Mouse (Mus musculus) T-helper 1 cell (primary cell): ENCODE results near the gene Exoc7.

ENCODE experiments used
- in situ Hi-C: fragments of 300-600 bp; cut with MboI, MseI; formaldehyde crosslinking; loops from one replicate; pipeline ENCODE4 v1.15.1; 2025; ENCODE audit warnings: high pct_unique_total_duplicates

Gene Exoc7

DNA sequence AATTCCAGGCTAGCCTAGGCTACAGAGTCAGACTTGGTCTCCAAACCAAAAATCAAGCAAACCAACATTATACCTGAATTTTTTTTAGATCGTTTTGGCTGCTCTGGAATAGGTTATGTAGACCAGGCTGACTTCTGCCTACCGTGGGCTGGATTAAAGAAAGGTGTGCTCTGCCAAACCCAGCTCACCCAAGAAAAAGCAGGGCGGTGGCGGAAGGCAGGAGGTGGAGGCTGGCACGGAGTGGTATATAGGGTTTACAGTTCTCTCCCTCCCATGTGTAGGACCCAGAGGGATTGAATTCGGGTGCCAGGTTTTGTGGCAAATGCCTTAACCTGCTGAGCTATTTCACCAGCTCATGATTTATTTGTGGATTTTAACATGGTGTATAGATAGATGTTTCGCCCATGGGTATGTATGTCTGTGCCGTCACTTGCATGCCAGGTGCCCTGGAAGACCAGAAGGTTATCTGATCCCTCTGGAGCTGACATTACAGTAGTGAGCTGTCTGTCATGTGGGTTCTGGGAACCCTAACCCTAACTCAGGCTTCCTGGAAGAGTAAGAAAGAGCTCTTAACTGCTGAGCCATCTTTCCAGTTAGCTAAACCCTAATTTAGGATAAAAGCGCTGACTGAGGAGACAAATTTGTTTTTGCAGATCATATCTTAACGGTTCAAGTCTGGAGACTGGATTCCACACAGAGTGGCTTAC, at the start of gene Exoc7:
Gene Exoc7 (minus strand): TSS at position 215 of the 707 bp plus-strand sequence.
- in situ Hi-C loops: no loop called here

DNA sequence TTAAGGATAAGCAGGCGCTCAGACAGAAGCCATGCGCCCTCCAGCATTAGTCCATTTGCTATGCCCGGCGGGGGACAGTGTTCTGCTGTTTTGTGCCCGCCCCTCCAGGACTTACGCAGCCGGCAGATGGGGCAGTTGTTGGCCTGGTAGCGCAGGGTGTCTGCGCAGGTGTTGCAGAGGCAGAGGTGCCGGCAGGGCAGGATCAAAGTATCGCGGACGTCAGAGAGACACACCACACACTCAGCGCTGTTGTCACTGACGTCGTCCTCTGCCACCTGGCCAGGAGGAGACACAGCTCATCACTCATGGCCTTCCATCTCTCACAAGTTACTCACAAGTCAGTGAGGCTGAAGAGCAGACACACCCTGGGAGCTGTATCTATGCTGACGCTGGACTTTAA, 47.5 kb upstream of the Exoc7 start:
- in situ Hi-C loops: no loop called here

DNA sequence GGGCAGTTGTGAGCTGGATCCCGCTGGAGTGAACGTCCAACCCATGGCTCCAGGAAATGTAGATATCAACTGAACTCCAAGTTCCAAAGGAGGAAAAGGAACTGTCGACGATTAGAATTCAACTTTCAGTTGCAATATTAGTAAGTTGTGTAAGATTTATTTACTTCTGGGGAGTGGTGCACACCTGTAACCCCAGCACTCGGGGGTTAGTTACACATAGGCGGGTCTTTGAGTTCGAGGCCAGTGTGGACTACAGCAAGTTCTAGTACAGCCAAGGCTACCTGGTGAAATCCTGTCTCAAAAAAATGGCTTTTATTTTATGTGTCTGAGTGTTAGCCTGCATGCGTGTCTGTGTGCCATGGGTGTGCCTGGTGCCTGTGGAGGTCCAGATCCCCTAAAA, 46.5 kb upstream of the Exoc7 start:
- in situ Hi-C loops: no loop called here

DNA sequence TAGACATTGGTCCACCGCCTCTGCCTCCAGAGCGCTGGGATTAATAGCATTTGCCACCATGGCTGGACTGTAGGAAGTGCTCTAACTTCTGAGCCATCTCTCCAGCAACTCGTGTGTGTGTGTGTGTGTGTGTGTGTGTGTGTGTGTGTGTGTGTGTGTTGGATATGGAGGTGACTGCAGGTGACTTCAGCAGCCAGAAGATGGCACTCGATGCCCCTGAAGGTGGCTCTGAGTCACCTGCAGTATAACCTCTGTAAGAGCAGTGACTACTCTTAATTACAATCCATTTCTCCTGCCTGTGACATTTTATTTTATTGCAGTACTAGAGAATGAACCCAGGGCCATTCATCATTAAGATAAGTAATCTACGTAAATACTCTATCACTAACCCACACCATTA, 44.3 kb upstream of the Exoc7 start:
- in situ Hi-C loops: no loop called here

DNA sequence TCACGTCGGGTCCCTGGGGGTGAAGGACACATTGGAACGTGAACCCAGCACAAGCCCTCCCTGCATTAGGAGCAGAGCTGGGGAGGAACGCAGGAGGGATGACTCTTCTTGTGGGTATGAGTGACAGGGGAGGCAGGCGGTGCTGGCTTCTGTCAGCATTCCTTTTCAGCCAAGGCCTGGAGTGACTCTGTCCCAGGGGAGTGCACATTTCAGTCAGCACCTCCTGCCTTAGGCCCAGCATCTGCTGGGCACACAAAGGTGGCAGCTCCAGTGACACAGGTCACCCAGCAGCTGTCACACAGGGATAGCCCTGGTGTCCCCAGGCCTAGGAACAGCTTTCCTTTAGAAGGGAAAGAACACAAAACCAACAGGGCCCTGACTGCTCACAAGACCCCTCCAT, 40.9 kb upstream of the Exoc7 start:
- in situ Hi-C loops: no loop called here

DNA sequence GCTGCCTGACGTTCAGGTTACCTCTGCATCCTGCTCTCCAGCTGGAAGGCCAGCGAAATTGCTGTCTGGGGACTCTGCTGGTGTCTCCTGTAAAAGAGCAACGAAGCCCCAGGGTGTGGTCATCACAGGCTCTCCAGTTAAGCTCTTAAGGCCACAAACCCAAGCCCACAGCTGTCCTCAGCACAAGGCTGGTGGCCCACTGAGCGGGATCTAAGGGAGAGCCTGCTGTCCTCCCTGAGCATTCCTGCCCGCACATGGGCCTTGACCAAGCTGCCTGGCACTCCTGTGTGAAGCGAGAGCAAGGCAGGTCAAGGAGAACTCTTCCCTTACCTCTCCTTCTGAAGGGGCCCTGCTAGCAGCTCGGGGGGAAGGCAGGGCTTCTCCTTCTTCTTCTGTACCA, 40.0 kb upstream of the Exoc7 start:
- in situ Hi-C loops: no loop called here

DNA sequence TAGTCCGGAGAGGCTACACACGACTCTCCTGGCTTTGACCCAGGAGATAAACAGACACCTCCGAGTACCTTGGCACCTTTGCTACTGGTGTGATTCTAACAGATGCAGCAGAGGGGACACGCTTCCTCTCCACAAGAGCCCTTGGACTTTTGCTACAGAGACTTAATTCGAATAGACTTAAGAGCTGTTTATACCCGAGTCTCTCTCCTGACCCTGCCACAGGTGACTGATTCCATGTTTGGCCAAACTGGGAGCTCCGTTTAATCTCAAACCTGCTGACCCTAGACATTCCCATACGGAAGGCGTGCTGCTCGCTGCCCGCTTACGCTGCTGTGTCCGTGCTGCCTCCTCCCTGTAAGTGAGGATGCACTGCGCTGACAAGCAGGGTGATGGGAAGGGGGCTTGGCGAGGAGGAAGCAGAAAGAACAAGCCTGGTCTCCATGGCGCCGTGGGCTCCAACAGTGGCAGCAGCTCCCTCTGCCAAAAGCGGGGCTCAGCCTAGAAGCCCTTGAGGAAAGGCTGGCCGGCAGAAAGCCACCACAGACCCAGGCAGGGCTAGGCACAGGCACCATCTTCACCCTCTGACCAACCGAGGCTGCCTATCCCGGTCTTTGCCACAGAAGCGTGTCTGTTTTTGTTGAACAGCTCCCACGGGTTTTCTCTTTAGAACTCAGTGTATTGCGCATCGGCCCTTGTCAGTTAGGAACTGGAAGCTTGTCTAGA, 35.2 kb upstream of the Exoc7 start:
- in situ Hi-C loops: no loop called here

DNA sequence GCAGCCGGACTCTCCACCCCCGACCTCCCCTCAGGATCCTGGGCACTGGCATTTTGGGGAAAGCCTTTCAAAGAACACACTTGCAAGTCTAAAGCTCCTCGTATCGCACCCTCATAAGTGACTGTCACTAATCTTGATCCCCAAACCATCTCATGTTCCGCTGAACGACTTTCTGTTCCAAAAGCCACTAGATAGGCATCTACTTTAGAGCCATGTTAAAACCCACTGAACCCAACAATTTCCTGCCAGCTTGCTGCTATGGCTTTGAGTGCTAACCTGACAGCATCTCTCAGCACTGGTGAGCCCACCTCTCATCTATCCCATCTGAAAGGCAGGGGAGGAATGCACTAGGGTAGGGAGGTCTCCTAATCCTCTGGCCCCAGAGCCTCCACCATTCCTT, 30.5 kb upstream of the Exoc7 start:
- in situ Hi-C loops: no loop called here

DNA sequence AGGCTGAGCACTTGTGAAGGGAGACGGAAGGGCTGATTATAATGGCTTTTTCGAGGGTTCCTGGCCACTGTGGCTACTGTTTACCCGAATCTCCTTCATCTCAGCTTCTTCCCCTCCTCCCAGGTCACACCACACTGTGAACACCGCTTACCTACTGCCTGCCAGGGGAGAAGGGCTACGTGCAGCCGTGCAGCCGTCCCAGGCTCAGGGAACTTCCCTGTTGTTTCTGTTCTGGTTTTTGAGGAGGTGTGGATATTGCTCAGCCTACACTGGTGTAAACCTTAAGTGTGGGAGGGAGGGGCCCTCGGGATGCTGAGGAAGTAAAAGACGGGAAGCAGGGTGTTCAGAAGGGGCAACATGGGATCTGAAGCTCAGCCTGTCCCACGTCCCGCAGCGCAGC, 30.0 kb upstream of the Exoc7 start:
- in situ Hi-C loops: no loop called here

DNA sequence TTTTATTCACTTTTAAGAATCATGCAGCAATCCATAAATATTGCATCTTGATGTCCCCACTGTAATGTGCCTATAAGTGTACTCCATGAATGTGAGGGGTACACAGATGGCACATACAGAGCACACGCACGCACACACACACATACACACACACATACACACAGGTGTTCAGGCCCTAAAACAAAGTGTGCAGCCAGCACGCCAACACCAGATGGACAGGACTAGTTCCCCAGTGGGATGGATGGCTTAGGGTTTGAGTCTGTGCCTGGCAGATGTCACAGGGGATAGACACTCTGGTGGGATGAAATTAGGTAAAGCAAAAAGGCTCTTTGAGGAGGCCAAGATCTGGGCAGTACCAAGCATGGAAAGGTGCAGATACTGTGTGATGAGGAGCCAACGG, 29.4 kb upstream of the Exoc7 start:
- in situ Hi-C loops: no loop called here

DNA sequence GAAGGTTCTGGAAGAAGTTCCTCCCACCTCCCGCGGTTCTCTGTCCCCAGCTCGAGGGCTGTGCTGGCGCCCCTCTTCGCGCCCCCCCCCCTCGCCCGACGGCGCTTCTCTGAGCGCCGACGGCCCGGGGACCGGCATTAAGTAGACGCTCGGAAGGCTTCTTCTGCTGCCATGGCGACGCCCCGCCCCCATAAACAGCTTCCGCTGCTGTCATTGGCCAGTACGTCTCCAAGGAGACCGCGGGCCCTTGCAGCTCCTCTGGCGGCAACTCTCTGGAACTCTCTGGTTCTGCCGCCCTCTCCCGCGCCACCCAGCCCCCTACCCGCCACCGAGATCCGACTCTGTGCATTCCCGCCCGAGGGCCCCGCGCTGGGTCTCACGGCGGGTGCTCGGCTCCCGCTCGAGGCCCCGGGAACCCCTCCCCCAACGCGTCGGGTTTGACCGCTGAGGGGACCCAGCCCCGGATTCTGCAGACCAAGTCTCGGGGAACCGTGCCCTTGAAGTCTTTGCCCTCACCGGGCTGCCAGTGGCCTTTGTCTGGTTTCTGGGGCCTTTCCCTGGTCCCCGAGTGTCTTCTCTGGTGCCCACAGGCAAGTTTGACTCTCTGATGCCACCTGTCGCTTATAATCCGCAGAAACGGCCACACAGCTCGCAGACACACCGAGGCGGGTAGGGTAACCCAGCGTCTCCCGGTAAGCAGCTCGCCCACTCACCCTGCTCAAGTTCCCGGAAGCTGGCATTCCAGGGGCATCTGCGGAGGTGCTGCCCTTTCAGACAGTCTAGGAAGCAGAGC, 28.4 kb upstream of the Exoc7 start, which contains the start of gene Foxj1:
Gene Foxj1 (minus strand): TSS at position 156 of the 793 bp plus-strand sequence.
- in situ Hi-C loops: no loop called here

DNA sequence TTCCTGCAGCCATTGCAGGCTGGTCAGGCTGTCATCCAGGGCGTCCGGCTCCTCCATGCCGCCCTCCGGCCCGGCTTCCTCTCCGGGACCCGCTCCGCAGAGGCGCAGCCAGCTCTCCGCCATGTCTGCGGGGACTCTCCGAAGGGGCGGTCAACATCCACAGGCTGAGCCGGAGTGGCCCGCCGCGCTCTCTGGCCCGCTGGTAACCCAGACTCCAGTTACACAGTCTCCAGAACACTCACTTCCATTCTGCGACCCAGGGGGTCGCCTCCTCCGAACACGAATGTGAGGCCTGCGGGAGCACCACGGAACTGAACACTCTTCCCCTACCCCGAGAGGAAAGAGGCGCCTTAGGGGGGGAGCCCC, 27.4 kb upstream of the Exoc7 start:
- in situ Hi-C loops: no loop called here

DNA sequence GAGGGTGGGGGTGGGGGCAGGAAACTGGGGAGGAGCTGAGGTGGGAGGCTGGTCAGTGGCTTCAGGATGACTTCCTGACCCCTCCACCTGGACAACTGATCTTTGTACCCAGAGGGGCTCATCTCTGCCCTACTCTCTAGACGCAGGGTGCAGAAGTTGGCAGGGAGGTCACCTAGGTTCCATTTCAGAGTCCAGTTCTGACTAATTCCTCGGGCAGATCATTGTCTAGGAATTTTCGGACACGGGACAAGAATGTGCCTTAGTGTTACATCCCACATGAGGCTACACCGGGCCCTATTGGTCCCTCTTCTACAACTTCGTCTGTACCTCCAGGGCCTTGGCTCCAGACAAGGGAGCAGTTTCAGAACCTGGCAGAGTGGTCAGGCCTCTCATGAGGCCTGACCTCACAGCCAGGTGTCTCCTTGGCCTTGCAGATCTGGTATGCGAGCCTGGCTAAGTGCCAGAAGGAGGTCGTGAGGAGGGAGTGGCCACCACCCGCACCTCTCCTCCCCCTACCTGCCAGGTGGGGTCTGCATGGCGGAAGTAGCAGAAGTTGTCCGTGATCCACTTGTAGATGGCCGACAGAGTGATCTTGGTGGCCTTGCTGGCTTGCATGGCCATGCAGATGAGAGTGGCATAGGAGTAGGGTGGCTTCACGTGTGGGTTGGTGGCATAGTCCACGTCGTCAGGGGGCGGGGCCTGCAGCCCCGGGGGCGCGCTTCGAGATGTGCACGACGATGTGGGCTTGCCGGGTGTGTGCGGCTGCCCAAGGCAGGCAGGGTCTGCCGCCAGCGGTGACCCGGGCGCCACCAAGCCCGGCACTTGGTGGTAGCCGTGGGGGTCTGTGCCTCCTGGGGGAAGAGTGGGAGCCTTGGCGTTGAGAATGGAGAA, 26.7 kb upstream of the Exoc7 start:
- in situ Hi-C loops: no loop called here

DNA sequence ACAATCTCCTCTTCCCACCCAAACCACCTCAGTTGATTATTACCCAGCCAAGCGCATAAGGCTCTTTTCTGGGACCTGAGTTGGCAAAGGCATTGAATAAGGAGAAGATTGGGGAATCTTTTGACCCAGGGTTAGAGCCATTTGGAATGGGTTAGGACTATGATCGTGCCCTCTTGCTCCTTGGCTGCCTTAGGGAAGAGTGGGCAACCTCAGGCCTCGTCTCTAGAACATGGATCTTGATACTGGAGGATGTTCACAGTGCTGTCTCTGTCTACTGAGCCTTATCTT, 25.9 kb upstream of the Exoc7 start:
- in situ Hi-C loops: no loop called here

DNA sequence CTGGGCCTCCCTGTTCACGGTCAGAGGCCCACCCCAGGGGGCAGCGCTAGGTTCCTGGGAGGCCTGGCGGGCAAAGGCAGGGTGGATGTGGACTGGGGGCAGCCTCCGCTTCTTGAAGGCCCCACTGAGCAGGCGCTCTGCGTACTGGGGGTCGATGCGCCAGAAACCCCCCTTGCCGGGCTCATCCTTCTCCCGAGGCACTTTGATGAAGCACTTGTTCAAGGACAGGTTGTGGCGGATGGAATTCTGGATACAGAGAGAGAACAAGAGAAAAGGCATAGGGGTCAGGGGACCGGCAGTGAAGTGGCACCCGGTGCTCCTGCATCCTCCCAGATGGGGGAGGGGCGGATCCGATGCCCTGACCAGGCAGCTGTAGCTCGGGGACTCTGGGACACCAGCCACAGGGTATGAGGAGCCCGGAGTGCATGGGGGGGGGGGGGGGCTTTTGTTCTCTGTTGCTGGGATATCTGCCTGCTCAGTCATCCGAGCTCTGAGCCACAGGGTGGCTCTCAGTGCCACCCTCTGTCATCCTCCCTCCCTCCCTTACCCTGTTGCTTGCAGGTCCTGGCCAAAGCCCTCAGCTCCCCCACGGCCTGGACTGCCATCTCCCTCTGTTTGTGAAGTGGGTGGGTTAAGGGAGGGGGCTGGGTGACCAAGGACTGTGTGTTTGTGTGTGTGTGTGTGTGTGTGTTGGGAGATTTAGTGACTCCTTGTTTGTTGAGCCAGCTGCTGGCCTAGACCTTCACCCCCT, 25.4 kb upstream of the Exoc7 start:
- in situ Hi-C loops: no loop called here

DNA sequence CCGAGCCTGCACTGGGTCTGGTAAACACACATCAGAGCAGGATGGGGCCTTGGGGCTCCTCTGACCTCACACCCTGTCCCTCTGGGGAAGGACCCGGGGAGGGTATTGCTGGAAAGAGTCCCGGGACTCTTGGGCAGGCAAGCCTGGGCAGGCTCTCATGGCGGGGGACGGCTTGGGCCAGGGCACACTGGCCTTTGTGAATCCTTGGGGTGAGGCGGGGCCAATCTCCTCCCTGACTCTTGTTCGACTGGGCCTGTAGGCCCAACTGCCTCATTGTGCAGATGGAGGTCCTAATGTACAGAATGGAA, 23.1 kb upstream of the Exoc7 start:
- in situ Hi-C loops: no loop called here

DNA sequence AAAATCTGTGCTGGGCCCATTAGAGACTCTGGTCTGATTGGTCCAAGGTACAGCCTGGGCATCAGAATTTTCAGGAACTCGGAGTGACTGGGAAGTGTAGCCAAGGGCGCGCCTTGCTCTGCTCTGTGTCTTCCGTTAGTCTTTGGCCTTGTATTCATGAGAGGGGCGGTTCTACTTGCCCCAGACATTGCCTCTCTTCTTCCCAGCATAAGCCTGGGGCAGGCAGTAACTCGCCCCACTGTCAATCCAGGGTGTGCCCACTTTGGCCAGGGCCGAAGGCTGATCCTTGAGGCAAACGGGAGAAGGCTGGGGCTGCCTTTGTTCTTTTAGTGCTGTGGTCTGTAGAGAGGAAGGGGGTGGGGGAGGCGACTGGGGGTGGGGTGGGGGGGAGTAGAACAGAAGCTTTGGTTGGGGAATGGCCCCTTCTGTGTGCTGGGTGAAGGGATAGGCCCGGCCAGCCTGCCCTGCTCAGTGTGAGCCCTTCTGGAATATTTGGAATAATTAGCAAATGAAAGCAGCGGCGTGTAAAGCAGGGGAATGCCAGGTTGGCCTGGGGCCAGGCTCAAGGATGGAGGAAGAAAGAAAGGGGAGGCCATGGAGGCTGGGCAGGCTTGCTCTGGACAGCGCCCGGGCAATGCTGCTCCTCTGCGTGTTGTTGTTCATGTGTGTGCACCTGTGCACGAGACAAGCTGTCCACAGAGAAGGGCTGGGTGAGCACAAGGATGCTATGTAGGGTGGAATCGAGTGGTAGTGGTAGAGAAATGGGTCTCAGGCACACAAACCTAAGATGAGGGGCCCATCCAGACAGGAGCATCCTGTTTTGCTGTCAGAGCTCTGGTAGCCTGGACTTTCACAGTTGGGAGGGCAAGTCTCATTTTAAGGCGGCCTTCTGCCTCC, 22.5 kb upstream of the Exoc7 start:
- in situ Hi-C loops: no loop called here

DNA sequence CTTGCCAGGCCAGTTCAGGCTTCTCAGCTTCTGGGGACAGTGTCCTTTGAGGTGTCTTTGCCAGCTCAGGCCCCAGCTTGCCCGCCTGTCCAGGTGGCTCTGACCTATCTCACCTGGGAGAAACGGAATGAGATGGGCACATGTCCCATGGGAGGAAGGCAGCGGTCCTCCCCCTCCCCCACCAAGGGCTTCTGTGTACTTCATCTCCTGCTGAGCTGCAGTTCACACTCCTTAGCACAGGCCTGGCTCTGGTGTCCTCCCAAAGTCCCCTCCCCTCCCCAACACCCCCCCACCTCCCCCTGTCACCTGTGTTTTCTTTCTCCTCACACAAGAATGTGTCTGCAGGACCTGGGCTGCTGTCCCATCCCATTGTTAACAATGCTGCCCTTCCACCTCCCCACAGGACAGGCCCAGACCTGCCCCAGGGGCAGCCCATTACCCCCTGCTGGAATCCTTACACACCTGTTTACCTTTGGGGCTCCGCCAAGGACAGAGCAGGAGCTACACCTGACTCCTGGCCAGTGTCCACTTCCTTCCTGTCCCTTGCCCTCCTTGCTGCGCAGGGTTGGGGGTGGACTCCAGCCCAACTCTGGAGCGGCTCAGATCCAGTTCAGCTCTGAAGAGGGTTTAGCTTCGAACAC, 20.1 kb upstream of the Exoc7 start:
- in situ Hi-C loops: no loop called here

DNA sequence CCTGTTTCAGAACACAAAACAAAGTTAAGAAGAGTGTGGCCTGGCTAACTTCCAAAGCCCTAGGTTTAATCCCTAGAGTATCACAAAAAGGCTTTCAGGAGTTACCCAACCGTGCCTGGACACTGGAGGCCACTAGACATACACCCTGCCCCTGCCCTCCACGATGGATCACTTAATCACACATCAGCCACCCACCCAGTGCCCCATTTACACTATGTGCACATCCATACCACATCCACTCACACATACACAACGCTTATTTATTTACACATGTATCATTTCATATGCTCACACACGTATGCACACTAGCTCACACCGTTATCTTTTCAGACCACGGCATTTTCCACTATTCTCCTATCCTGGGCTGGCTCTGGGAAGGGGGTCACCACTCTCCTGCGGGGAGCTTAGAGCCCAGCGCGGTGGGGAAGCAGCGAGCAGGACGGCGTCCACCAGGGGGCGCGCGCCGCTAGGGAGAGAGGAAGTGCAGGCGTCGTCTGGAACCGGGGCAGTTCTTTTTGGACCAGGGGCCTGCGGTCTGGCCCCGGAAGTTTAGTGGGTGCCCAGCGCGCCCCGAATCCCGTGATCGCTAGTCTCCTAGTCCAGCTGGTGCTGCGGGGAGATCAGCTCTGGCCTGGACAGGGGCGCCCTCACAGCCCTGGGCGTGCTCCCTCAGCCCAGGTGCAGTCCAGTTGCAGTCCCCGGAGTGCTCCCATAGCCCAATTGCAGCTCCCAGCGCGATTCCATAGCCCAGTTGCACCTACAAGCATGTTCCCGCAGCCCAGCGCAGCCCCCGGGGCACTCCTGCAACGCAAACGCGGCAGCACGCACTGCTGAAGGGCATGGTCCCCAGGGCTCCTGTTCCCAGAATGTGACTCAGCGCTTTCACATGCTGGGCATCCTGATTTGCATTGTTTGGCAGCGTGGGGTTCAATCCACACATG, 12.0 kb upstream of the Exoc7 start:
- in situ Hi-C loops: loop anchor here (5.0 kb wide), 1 partner anchor 128 kb away; no protein-coding TSS in a partner anchor
